Mouse (Mus musculus) gonadal fat pad, adult 2 months (tissue): ENCODE measurements at regions not wholly inside any gene's neighbourhood (a gene's known extent, or its start where the extent isn't known, plus 50 kb on each side); places are given as distances from the start of the nearest gene placed in this dataset.

Experiments used
- DNase-seq: peaks from one replicate; pipeline ENCODE4 v3.0.0-alpha.2; 2012; ENCODE audit warnings: low read depth

- no peak for DNase-seq
Measured at GRCm38 (mm10) chr10:101486504-101486903, 194.8 kb upstream of the Mgat4c start.

DNA sequence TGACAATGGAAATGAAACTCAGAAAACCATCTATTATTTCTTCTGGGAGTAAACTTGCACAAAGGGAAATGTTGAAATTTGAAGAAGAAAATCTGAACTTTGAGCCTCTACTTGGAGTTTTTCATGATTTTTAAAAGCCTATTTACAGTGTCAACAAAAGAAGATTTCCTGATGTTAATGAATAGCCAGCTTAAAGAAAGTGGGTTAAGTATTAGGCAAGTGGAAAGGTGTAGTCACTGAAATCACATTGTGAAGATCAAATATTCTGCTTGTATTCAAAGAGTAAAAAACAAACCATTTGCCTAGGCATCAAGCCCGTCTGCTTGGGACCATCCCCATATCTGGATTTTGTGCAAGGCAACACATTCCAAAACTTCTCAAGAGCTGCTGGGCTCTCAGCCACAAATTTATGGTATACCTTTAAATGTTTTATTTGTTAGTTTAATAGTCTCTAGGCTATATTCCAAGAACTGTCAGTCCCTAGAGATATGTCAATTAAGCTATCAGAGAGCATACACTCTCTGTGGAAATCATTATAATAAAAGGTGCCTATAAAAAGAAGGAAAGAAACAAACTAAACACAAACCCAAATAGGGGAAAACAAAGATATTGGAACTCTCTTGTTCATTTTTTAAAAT, 190.8 kb upstream of the Mgat4c start:
- no peak for DNase-seq

GRCm38 (mm10) chr10:101515087-101515486, 166.2 kb upstream of the Mgat4c start:
- DNase-seq, result no peak

GRCm38 (mm10) chr10:101516930-101517329, 164.4 kb upstream of the Mgat4c start:
- DNase-seq, result no peak

GRCm38 (mm10) chr10:101532325-101532724, 149.0 kb upstream of the Mgat4c start:
- DNase-seq, result peak; percentile 84

DNA sequence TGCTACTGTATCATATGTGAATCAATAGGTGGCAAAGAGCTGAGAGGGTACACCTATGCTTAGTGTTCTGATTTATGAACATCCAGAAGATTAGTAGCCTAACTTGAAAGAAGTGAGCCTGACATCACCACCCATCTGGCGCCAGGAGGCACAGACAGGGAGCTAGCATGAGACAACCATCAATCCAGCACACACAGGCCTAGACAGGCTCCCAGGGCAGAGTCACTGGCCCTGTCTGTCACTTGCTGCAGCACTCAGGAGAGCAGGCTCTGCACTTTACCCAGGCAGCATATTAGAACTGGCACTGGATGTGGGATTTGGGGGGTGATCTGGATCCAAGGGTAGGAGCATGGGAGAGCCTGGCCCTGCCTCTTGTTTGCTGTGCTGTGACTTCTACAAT, 137.1 kb upstream of the Mgat4c start:
- peak; percentile 8 for DNase-seq

DNA sequence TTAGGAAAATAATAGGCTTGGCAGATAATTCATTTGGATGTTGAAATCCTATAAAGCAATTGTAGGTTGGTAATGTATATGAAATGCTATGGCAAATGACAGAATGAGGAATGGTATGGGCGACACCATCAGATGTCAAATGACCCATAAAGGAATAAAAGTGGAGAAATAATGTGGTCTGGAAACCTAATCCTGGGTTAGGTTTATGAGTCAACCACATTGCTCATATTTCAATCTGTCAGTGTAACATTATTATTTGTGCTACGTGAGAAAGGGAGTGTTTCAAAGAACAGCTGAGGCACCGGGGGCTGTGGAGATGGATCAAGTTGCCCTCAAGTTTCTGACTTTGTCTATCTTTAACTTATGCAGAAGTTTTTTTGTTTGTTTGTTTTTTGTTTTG, 130.6 kb upstream of the Mgat4c start:
- no peak for DNase-seq
